Mouse (Mus musculus): Measurements from ENCODE around the gene Agap1.
A peak's percentile ranks its signal among the peaks of the same experiment; 100 is the strongest.
"Not testable (repeated sequence)": the region's sequence is repeated elsewhere in the genome, so short reads cannot be mapped to it uniquely, and the experiment has no call there.

The Agap1 gene

DNA sequence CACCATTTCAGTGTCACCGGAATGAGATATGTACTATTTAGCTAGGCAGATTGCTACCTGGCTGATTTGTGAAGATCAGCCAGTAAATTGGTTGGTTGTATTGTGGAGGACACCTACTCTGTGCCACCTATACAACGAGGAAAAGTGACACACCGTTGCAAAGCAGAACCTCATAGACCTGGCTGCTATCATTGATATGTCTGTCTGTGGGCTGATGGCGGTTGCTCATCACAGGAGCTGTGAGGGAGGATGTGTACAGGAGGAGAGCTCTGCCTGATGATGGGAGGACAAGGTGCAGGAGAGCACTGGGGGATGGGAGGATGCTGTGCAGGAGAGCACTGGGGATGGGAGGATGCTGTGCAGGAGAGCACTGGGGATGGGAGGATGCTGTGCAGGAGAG lies 46.7 kb downstream of the Agap1 start:
- DNase-seq (ENCODE audit: extremely low spot score, low spot score): no peak

DNA sequence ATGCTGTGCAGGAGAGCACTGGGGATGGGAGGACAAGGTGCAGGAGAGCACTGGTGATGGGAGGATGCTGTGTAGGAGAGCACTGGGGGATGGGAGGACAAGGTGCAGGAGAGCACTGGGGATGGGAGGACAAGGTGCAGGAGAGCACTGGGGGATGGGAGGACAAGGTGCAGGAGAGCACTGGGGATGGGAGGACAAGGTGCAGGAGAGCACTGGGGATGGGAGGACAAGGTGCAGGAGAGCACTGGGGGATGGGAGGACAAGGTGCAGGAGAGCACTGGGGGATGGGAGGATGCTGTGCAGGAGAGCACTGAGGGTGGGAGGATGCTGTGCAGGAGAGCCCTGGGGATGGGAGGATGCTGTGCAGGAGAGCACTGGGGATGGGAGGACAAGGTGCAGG lies 47.3 kb downstream of the Agap1 start:
- DNase-seq (ENCODE audit: extremely low spot score, low spot score): not testable (repeated sequence)

DNA sequence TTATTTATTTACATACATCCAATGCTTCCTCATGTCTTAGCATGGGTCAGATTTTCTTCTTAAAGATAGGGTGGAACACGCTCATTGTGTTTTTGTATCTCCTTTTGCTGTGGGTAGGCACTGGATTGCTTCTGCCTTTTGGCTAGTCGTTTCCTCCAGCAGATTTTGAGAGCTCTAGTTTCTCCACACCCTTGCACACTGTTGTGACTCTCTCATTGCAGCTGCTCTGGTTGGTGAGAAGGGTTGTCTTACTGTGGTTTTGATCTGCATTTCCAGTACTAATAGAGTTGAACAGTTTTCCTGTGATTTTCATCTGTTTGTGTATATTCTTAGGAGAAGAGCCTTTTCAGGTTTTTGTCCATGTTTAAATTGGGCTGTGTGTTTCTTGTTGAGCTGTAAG lies 54.6 kb downstream of the Agap1 start:
- DNase-seq (ENCODE audit: extremely low spot score, low spot score): no peak

DNA sequence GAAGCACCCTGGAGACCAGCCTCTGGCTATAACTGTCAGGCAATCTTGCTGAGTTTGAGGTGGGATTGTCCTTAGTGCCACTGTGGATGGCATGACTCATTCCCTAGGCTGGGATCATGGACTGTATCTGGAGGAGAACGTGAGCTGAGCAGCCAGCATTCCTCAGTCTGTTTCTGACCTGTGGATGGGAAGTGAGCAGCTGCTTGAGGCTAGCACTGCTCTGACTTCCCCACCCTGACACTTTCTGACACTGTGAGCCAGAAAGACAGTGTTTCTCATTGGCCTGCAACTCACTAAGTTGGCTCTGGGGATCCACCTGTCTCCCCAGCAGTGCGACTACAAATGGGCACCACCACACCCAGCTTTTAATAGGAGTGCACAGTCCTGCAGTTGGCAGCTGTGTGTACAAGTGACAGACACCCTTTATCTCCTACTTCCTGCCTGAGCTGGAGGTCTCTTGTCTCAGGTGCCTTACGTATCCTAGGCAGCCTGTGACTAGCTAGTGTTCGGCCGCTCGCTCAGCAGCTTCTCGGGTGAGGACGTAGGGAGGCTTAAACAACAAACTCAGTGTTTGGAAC lies 55.2 kb downstream of the Agap1 start:
- DNase-seq (ENCODE audit: extremely low spot score, low spot score): no peak

DNA sequence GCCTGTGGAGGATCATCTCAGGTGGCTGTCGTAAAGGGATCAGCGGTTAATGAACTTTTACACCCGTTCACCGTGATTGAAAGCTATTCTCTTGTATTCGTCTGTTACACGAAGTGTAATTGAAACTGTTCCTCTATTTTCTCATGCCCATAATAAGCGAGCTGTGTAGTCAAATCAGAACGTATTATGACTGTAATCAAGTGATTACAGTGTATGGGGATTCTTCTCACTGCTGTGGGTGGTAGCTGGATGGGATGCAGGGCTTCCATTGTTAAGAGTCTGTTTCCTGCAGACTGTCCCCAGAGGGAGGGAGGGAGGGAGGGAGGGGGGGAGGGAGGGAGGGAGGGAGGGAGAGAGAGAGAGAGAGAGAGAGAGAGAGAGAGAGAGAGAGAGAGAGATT lies 56.1 kb downstream of the Agap1 start:
- DNase-seq (ENCODE audit: extremely low spot score, low spot score): no peak

DNA sequence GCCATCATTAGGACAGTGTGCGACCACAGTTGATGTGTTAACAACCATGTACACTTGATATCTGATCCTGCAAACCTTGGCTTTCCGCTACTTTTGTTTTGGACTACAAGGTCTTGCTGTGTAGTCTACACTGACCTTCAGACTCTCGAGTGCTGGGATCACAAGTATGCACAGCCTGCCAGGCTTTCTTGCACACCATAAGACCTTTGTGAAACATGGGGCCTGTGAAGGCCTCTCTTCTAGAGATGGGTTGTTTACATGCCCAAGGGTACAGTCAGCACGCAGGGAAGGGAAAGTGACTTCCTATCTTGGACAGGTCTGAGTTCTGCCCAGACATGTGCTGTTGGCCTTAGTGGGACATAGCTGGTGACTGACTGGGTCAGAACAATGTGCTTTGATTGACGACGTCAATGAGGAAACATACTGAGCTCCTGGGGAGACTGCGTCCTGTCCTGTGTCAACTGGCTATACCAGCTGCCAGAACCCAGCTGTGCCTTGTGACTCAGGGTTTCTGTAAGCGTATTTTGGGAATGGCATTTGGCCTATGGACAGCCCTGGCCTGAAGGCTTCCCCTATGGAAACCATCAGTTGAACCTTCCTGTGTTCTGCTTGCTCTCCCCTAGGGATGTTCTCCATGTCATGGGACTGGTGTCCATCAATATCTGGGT lies 59.1 kb downstream of the Agap1 start:
- DNase-seq (ENCODE audit: extremely low spot score, low spot score): no peak

DNA sequence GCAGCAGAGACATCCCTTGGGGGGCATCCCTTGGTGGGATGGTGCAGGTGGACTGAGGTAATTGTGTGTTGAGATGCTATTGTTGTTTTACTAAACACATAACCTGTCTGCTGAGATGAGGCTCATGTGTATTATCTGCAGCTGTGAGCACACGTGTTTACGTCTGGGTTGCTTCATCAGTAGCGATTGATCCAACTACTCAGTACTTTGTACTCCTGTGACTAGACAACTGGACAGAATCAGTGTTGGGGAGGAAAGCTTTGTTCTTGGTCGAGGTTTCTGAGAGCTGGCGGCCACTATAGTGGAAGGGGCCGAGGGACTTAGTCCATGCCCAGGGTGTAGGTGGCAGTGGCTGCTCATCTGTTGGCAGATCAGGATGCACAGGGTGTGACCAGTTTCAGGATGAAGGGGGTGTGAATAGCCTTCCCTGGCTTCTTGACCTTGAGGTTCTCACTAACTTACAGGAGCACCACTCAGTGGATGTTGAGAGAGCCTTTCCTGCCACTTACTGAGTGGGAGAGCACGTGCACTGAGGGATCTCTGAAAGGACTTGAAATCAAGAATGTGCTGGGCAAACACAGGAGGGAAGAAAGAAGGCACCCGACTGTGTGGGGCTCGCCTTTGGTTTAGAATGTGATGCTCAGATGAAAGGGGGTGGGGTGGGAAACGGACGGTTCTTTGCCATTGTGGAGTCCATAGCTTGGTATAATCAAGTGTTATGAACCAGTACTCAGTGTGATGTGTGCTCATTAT lies 61.4 kb downstream of the Agap1 start:
- DNase-seq (ENCODE audit: extremely low spot score, low spot score): no peak

DNA sequence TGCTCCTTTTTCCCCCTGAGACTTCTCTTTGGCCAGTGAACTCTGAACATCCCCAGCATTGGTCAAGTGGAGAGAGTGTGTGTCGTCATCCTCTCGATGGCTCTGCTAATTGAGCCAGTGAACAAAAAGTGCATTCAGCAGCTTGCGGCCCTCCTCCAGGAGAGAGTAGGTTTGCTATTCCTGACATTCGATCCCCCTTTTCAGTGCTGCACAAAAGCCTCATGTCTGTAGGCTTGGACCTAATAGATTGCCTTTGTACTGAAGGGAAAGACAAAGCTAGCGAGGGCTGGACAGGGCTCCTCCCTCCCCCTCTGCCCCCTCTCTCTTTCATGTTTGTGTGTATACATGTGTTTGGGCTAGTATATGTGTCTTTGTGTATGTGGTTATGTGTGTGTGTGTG lies 63.2 kb downstream of the Agap1 start:
- DNase-seq (ENCODE audit: extremely low spot score, low spot score): no peak

DNA sequence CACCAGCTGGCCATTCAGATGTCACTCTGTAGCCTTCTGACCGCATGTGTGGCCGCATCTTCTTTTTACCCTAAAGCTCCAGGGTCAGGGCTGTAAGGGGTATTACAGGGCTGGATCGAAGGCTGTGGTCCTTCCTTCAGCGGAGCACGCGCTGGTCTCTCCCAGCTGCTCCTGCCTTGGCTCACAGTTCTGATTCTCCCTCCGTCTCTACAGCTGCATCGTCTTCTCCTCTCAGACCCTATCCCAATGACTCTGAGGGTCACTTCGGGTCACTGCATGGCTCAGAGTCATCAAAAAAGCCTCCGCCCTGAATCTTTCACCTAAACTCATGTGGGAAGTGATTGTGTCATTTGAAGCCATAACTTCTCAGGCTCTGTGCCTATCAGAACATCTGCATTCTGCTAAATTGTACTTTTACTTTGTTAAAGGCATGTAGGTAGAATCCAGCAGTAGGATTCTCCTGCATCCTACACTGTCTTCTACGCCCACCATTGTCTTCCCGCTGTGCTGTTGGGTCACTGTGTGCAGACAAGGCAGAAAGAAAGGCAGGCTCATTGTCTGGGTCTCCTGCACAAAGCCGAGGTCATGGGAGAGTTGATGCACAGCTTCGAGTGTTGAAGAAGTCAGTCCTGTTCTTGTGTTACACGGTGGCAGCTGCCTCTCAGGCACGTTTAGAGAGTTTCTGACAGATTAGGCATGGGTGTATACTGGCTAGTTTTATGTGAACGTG lies 65.5 kb downstream of the Agap1 start:
- DNase-seq (ENCODE audit: extremely low spot score, low spot score): no peak

DNA sequence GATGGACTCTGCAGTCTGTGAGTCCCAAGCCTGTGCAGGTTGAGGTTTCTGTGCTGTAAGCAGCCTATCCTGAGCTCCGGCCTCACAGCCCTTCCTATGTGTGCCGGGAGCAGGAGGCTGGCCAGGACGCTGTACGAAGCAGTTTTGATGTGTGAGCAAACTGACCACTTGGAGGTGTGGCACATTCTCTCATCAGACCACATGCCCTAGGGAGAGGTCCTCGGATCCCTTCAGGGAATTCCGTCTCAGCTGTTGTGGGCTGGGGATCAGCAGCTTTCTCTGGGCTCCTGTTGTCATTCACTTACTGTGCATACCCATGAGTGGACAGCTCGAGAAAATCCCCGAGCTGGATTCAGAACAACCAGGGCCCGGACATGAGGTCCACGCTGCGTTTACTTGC lies 66.8 kb downstream of the Agap1 start:
- no peak for DNase-seq (ENCODE audit: extremely low spot score, low spot score)

DNA sequence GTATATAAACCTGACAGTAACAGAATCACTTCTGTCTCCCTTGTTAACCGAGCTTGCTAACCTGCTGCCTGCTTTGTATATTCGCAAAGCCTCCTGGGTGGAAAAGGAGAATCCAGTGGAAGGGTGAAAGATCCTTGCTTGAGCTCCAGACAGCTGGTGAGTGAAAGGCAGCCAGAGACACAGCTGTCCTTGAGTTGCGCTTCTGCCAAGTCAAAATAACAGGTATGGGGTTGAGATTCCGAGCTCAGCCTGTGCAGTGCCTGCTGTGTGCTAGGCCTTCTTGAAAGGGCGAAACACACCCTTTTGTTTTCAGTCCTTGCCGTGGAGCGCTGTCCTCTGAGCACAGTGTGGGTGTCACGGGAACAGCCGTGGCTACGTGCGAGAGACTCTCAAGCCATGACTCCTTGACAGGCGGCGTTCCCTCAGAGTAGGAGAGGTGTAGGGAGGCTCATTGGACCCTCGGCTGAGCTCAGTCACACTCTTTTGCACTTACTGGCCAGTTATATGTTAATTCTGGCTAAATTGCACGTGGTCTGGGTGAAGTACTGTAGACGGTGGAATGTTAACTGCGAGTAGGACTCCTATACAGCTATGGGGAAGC lies 67.4 kb downstream of the Agap1 start:
- DNase-seq (ENCODE audit: extremely low spot score, low spot score): no peak

DNA sequence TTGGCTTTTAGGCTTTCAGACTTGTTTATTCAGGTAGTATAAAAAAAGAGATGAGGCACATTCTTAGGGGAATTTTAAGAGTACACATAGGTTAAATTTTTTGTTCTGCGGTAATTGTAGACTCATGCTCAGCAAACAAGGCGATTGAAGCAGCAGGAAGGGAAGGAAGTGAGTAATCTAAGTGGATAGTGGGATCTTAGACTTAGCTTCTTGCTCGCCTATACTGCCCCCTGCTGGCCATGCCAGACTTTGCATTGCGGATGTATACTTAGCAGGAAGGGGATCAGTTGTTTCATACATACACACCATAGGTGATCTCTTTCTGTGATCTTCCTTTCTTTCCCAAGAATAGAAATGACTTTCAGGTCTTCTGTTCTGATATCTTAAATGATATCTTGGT lies 69.8 kb downstream of the Agap1 start:
- peak; percentile 93 for DNase-seq (ENCODE audit: extremely low spot score, low spot score)

DNA sequence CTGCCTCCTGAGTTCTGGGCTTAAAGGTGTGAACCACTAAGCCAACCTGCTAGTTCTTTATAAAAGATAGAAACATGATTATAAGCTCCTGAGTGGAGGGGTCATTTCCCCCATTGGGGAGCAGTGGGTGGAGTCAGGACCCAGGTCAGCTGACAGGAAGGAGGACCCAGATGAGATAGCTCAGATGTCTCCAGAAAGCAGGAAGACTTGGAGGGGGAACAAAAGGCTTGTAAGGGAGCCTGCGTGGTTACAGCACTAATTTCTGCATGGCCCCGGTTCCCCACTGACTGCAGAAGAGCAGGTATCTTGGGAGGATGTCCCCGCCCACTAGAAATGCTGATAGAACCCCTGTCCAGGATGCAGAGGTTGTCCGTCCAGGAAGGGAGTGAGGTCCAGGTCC lies 70.4 kb downstream of the Agap1 start:
- DNase-seq (ENCODE audit: extremely low spot score, low spot score): no peak

DNA sequence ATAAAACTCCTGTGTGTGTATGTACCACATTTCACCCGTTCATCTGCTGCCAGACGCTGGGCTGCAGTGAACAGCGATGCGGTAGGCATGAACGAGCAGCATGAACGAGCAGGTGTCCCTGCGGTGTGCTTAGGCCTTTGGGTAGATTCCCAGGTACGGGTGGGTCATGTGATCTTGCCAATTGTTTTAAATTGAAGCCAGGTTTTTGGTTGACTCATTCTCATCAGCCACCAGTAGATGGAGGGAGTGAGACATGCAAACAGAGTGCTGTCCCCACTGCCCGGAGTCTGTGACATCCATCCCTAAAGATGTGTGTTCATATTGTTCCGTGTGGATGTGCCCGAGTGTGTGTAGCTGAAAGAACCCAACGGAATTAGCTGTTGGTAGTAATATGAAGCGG lies 71.2 kb downstream of the Agap1 start:
- DNase-seq (ENCODE audit: extremely low spot score, low spot score): no peak

DNA sequence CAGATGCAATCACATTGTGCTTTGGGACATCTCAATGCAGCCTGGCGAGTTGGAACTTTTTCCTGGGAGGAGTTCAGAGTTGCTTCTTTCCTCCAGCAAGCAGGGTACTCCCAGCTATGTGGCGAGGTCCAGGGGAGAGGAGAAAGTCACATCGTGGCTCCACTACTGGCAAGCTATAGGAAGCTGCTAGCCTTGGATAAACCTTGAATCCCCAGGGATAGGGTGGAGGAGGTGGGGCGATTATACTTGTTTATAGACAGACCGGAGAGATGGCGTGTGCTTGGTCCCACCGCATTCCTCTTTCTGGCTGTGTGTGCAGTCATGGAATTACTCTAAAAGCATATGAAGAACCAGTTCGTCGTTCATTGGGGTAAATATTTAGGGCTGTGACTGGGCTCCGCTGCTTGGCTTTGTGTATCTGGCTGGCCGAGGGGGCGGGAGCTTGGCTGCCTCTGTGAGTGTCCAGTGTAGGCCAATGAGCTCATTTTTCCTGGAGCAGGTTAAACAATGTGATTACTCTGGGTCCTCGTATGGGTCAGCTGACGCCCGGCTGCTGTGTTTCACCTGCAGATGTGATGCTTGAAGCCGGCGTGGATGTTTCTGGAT lies 74.2 kb downstream of the Agap1 start:
- DNase-seq (ENCODE audit: extremely low spot score, low spot score): no peak

DNA sequence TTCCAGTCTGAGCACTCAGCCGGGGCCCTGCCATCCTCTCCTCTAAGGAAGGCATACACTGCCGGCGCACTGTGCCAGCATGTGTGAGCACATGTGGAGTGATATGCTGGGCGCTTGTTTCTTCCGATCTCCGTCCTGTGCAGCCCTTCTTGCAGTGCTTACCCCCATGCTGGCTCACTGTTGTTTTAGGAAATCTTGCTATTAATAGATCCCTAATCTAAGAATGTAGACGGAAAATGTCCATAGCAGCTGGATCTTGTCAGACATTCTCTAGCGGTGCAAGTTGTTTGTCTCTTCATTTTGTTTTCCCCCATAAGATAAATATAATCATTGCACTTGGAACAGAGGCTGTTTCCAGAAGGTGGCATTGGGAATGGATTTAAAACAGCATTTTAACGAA lies 79.1 kb downstream of the Agap1 start:
- no peak for DNase-seq (ENCODE audit: extremely low spot score, low spot score)

DNA sequence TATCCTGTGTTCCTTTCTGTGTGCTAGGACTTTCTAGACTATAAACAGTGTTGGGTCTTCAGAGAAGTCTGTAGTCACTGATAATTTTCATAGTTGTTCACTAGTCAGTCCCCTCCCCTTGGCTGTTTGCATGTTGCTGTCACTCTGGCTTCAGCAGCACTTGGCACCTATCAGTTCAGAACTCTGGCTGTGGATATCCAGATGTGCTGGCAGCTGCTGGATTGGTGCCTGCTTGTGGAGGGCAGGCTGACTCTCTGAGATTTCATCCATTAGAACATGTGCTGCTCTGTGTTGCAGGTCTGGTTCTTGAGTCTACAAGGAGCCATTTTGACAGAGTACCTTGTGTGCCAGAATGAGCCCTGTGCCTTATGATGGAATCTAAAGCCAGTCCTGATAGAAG lies 80.6 kb downstream of the Agap1 start:
- DNase-seq (ENCODE audit: extremely low spot score, low spot score): no peak

DNA sequence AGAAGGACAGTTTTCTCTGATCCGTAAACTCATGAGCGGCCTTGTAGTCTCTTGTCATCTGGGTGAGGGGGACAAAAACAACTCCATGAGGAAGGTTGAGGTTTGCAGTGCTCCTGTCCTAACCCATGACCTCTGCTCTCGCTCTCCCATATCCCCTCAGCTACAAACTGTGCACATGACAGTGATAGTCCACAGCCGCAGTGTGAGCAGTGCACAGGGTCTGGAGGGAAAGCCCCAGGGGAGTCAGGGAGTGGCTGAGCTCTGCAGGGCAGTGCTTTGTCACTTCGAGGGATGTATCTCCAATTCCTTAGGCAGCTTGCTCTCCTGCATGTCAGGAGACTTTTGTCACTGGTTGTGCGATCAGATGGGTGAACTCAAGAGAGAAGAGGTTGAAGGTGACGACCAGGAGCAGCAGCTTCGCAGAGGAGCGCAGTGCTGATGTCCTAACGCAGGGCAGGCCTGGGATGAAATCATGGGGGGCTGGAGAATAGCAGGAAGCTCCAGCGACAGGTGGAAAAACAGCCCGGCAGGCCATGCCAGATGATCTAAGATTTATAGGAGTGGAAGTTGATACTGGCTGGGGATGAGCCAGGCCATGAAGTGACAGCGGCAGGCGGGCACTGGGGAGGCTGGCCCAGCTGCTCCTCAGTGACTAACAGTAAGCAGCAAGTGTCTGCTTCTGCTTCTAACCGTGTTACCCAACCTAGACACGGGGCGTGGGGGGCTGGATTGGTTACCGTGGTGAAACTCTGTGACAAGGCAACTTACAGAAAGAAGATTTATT lies 83.7 kb downstream of the Agap1 start:
- no peak for DNase-seq (ENCODE audit: extremely low spot score, low spot score)

DNA sequence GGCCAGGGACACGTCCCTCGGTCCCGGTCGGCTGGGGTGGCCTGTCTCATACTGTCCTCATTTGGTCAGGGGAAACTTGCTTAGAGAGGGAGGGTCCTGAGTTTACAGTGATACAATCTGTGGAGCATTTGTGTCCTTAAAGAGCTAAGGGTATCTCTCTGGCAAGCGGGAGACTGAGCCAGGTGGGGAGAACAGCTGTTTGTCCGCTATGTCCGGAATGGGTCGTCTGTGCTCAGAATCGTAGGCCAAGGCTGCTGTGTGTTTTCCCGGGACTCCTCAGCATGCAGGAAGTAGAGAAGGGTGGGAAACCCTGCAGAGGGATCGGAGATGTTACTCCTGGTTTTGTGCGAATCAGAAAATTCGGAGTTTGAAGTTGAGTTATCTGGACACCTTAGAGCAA lies 84.5 kb downstream of the Agap1 start:
- no peak for DNase-seq (ENCODE audit: extremely low spot score, low spot score)

DNA sequence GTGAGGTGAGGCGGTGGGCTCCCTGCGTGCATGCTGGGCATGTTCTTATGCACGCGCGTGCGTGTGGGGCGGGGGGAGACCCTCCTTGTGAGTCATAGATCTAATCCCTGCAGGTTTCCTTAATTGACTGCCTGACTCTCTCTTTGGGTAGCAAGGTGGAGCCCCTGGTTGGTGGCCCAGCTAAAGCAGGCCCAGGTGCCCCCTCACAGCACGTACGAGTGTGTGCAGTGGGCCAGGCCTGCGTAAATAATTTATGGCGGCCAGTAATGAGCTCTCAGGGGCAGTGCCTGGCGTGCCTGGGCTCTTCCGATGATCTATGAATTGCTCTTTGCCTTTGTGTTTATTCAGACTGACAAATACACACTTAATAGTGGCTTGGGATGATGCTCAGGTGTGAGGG lies 86.5 kb downstream of the Agap1 start:
- no peak for DNase-seq (ENCODE audit: extremely low spot score, low spot score)

DNA sequence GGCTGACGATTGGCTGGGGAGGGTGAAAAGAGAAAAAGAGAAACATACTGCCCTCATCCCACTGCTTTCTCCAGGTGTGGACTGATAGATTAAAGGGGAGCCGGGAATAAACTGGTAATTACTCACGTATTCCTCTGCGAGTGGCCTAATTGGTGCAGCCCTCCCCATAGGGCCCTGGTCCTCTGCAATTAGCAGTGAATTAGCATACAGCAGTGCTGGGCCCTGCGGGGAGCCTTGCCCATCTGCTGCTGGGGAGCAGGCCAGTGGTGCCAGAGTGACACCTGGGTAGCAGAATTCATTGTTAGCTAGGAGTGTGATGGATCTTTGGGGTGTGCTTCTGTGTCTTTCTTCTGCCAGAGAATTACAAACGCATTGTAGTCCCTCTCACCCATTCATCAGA lies 87.9 kb downstream of the Agap1 start:
- no peak for DNase-seq (ENCODE audit: extremely low spot score, low spot score)
